Mouse (Mus musculus) embryonic fibroblast, embryonic 13.5 days (primary cell): ENCODE data around the gene Zbtb32.

ENCODE experiments used
- CTCF ChIP-seq: IDR thresholded peaks from 2 replicates; pipeline ENCODE4 v1.5.1; 2011; ENCODE audit warnings: mild to moderate bottlenecking, control low read depth, low read length, moderate library complexity, borderline replicate concordance; ENCODE audit not compliant: insufficient read depth
- POLR2A ChIP-seq: IDR thresholded peaks from 2 replicates; pipeline ENCODE4 v1.6.1; 2011; ENCODE audit warnings: low read depth, mild to moderate bottlenecking, control low read depth, low read length, moderate library complexity

- TF ChIP-seq CTCF (no peak), POLR2A (no peak)
These were observed 6.2 kb upstream of the Zbtb32 start for GRCm38 (mm10) chr7:30604944-30605343.
